Mouse (Mus musculus) MEL (cell line): ENCODE data around the gene Trmt61a. TPM values are rescaled to one million over a fixed set of nuclear protein-coding genes. Genes with fewer than 3 reads are reported as not detected.

Experiments
- DNase-seq: peaks from one replicate; pipeline ENCODE4 v3.0.0; 2011; ENCODE audit warnings: low read depth, low spot score
- H3K27ac ChIP-seq: 2 replicates; pipeline ENCODE4 v1.5.1; 2012; ENCODE audit warnings: low read depth, mild to moderate bottlenecking, control low read depth, low read length, moderate library complexity; ENCODE audit not compliant: control insufficient read depth
- H3K27me3 ChIP-seq, 2 experiments: fragments of 150-350 bp in 1 of 2; sonication (generic) in 1 of 2; 2 replicates each; pipeline ENCODE4 v1.6.1; 2012; ENCODE audit warnings: low read length in 2 of 2, mild to moderate bottlenecking in 2 of 2, improper control_type of control experiment in 1 of 2, moderate library complexity in 1 of 2; ENCODE audit not compliant: insufficient read depth in 2 of 2, control insufficient read depth in 1 of 2
- H3K36me3 ChIP-seq, 2 experiments: 2 replicates each; pipeline ENCODE4 v1.6.1; 2012 to 2014; ENCODE audit warnings: low read length in 2 of 2, improper control_type of control experiment in 1 of 2, inconsistent platforms in 1 of 2, mild to moderate bottlenecking in 1 of 2; ENCODE audit not compliant: insufficient read depth in 2 of 2, control insufficient read depth in 1 of 2
- H3K4me1 ChIP-seq, 2 experiments: fragments of 150-350 bp in 1 of 2; sonication (generic) in 1 of 2; 2 replicates each; pipeline ENCODE4 v1.6.1; 2012; ENCODE audit warnings: low read length in 2 of 2, improper control_type of control experiment in 1 of 2, mild to moderate bottlenecking in 1 of 2; ENCODE audit not compliant: insufficient read depth in 2 of 2, control insufficient read depth in 1 of 2
- H3K4me3 ChIP-seq, 2 experiments: fragments of 150-350 bp in 1 of 2; sonication (generic) in 1 of 2; 2 replicates each; pipeline ENCODE4 v1.5.1; 2012; ENCODE audit warnings: low read depth in 2 of 2, low read length in 2 of 2, mild to moderate bottlenecking in 2 of 2, moderate library complexity in 2 of 2, control low read depth in 1 of 2, improper control_type of control experiment in 1 of 2; ENCODE audit not compliant: control insufficient read depth in 1 of 2, insufficient read depth in 1 of 2
- H3K79me2 ChIP-seq: 2 replicates; pipeline ENCODE4 v1.6.1; 2012; ENCODE audit warnings: mild to moderate bottlenecking, low read length, moderate library complexity; ENCODE audit not compliant: control insufficient read depth, poor library complexity, insufficient read depth
- H3K9ac ChIP-seq: 2 replicates; pipeline ENCODE4 v1.6.1; 2012; ENCODE audit warnings: low read depth, mild to moderate bottlenecking, control low read depth, low read length, moderate library complexity; ENCODE audit not compliant: control insufficient read depth, poor library complexity, severe bottlenecking
- H3K9me3 ChIP-seq: fragments of 150-350 bp; sonication (generic); replicated peaks from 2 replicates; pipeline ENCODE4 v1.6.1; 2012; ENCODE audit warnings: mild to moderate bottlenecking, low read length, improper control_type of control experiment, moderate library complexity; ENCODE audit not compliant: insufficient read depth
- CTCF ChIP-seq, 3 experiments: IDR thresholded peaks in 2 of 3; conservative IDR thresholded peaks in 1 of 3; 2 replicates each; pipeline ENCODE4 v1.5.1; 2011 to 2012; ENCODE audit warnings: low read length in 3 of 3, low read depth in 2 of 3, mild to moderate bottlenecking in 2 of 3, improper control_type of control experiment in 1 of 3, inconsistent platforms in 1 of 3, mixed read lengths in 1 of 3, moderate library complexity in 1 of 3; ENCODE audit not compliant: control insufficient read depth in 1 of 3, insufficient read depth in 1 of 3, poor library complexity in 1 of 3, severe bottlenecking in 1 of 3
- ELF1 ChIP-seq: IDR thresholded peaks from 2 replicates; pipeline ENCODE4 v1.6.1; 2014; ENCODE audit warnings: low read depth, mild to moderate bottlenecking, inconsistent platforms, low read length, improper control_type of control experiment, moderate library complexity
- EP300 ChIP-seq, 2 experiments: IDR thresholded peaks; 2 replicates each; pipeline ENCODE4 v1.6.1; 2011; ENCODE audit warnings: improper control_type of control experiment in 2 of 2, low read length in 2 of 2, low read depth in 1 of 2, mild to moderate bottlenecking in 1 of 2
- ETS1 ChIP-seq: IDR thresholded peaks from 2 replicates; pipeline ENCODE4 v1.6.1; 2012; ENCODE audit warnings: low read depth, mild to moderate bottlenecking, inconsistent platforms, low read length, improper control_type of control experiment, moderate library complexity
- GABPA ChIP-seq: IDR thresholded peaks from 2 replicates; pipeline ENCODE4 v1.6.1; 2012; ENCODE audit warnings: low read depth, mild to moderate bottlenecking, inconsistent platforms, low read length, improper control_type of control experiment, moderate library complexity
- HCFC1 ChIP-seq: IDR thresholded peaks from 2 replicates; pipeline ENCODE4 v1.6.1; 2012; ENCODE audit warnings: low read depth, mild to moderate bottlenecking, inconsistent platforms, low read length, improper control_type of control experiment, moderate library complexity
- KAT2A ChIP-seq: conservative IDR thresholded peaks from 2 replicates; pipeline ENCODE4 v1.6.1; 2012; ENCODE audit warnings: low read depth, low read length, improper control_type of control experiment, inconsistent platforms
- MAFK ChIP-seq: IDR thresholded peaks from 2 replicates; pipeline ENCODE4 v1.6.1; 2011; ENCODE audit warnings: low read depth, mild to moderate bottlenecking, low read length, improper control_type of control experiment, borderline replicate concordance
- MAX ChIP-seq: IDR thresholded peaks from 2 replicates; pipeline ENCODE4 v1.6.1; 2011; ENCODE audit warnings: low read length, improper control_type of control experiment
- MXI1 ChIP-seq: IDR thresholded peaks from 2 replicates; pipeline ENCODE4 v1.6.1; 2011; ENCODE audit warnings: mild to moderate bottlenecking, low read depth, low read length, improper control_type of control experiment
- MYC ChIP-seq: IDR thresholded peaks from 2 replicates; pipeline ENCODE4 v1.6.1; 2011; ENCODE audit warnings: low read depth, mild to moderate bottlenecking, low read length, improper control_type of control experiment, moderate library complexity
- POLR2AphosphoS5 ChIP-seq: IDR thresholded peaks from 2 replicates; pipeline ENCODE4 v1.6.1; 2012; ENCODE audit warnings: low read depth, borderline replicate concordance, mild to moderate bottlenecking, inconsistent platforms, low read length, moderate library complexity, mixed read lengths
- RAD21 ChIP-seq: IDR thresholded peaks from 2 replicates; pipeline ENCODE4 v1.6.1; 2011; ENCODE audit warnings: mild to moderate bottlenecking, low read depth, low read length, improper control_type of control experiment
- SIN3A ChIP-seq: IDR thresholded peaks from 2 replicates; pipeline ENCODE4 v1.6.1; 2012; ENCODE audit warnings: low read length, improper control_type of control experiment, inconsistent platforms
- SMC3 ChIP-seq: IDR thresholded peaks from 2 replicates; pipeline ENCODE4 v1.6.1; 2011; ENCODE audit warnings: low read depth, low read length, improper control_type of control experiment
- TAL1 ChIP-seq: IDR thresholded peaks from 2 replicates; pipeline ENCODE4 v1.6.1; 2012; ENCODE audit warnings: mild to moderate bottlenecking, inconsistent platforms, low read length, moderate library complexity, mixed read lengths
- USF1 ChIP-seq: IDR thresholded peaks from 2 replicates; pipeline ENCODE4 v1.6.1; 2014; ENCODE audit warnings: low read depth, mild to moderate bottlenecking, inconsistent platforms, low read length, improper control_type of control experiment, moderate library complexity
- ZC3H11A ChIP-seq: IDR thresholded peaks from 2 replicates; pipeline ENCODE4 v1.6.1; 2012; ENCODE audit warnings: low read depth, mild to moderate bottlenecking, inconsistent platforms, low read length, improper control_type of control experiment
- ZMIZ1 ChIP-seq: IDR thresholded peaks from 2 replicates; pipeline ENCODE4 v1.6.1; 2012; ENCODE audit warnings: low read depth, mild to moderate bottlenecking, inconsistent platforms, low read length, improper control_type of control experiment, moderate library complexity
- ZNF384 ChIP-seq: IDR thresholded peaks from 2 replicates; pipeline ENCODE4 v1.6.1; 2012; ENCODE audit warnings: low read depth, mild to moderate bottlenecking, inconsistent platforms, low read length, improper control_type of control experiment
- polyA plus RNA-seq, 2 experiments: library from polyadenylated mRNA; stranded (reverse) in 1 of 2; unstranded in 1 of 2; fragments of >175 nt in 1 of 2; fragments of >200 nt in 1 of 2; gene quantifications; 2 replicates each; pipeline versions ENCODE4 v1.2.1 to v1.2.4; 2012; ENCODE audit warnings: low replicate concordance in 2 of 2, low read depth in 1 of 2; ENCODE audit not compliant: insufficient read length in 2 of 2, insufficient read depth in 1 of 2, missing spikeins in 1 of 2
- total RNA-seq: library from RNA; depleted of rRNA; stranded (reverse); fragments of 300-350 nt; gene quantifications from 2 replicates; pipeline ENCODE4 v1.2.3, GENCODE M21; 2012

Gene Trmt61a
- total and polyA plus RNA-seq, 3 experiments: 41.4 to 77.5 TPM; not detected in 1

DNA sequence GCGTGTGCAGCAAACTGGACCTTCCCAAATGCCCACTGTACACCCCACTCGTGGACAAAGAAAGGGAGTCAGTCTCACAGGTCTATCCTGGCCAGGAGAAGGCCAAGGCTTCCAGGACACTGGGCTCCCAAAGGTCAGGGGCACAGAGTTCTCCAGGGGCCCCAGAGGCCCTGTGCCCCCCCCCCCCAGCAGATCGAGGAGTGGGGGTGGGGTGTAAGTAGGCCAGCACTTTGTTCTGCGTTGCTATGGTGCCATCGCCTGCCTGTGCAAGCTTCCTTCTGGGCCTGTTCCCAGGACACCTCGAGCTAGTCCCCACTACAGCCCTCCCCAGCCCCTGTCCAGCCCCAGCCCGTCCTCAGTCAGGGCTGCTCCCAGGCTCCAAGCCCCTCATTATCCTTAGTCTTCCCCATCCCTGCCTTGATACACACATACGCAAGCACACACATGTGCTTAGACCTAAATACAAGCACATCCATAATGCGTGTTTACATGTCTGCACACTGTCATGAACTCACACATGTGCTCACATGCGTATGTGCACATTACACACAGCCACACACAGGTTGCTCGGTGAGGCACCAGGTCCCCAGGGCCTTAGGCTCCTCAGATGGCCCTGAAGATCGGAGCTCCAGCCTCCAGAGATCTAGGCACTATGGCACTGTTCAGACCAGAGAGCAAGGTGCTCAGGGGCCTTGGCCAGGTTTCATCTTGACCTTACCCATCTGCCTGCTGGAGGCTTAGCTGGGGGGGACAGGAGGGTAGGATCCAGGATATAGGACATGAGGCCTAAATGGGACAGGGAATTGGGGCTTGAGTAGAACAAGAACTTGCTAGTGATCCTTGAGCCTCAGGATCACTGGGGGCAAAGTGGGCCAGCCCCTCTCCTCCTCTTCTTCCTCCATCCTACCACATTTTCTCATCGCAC lies 17.2 kb downstream of the Trmt61a start:
- H3K36me3 ChIP-seq: no peaks in the 10 kb centered on the region
- no peaks in the 10 kb centered on the region for H3K4me1 ChIP-seq
- no peak overlapping the region for H3K27ac ChIP-seq
- no peak for DNase-seq
- TF ChIP-seq SMC3: no peak
- TF ChIP-seq KAT2A: no peak
- no peak for TF ChIP-seq ZMIZ1
- TF ChIP-seq USF1: no peak
- no peak for TF ChIP-seq MYC
- TF ChIP-seq RAD21: no peak
- TF ChIP-seq ZC3H11A: no peak
- TF ChIP-seq HCFC1: no peak
- TF ChIP-seq MXI1: no peak
- no peak for TF ChIP-seq SIN3A
- no peak for TF ChIP-seq MAX
- TF ChIP-seq EP300 (IDR thresholded peaks at IDR 0.05; ENCODE audit: low read depth in 1 of 2, low read length in 2 of 2): no peak
- no peak for TF ChIP-seq ETS1
- TF ChIP-seq MAFK: no peak
- no peak overlapping the region for H3K9ac ChIP-seq
- no peaks in the 10 kb centered on the region for H3K79me2 ChIP-seq
- no peaks in the 10 kb centered on the region for H3K27me3 ChIP-seq
- no peak overlapping the region for H3K4me3 ChIP-seq
- no peaks in the 10 kb centered on the region for H3K9me3 ChIP-seq

DNA sequence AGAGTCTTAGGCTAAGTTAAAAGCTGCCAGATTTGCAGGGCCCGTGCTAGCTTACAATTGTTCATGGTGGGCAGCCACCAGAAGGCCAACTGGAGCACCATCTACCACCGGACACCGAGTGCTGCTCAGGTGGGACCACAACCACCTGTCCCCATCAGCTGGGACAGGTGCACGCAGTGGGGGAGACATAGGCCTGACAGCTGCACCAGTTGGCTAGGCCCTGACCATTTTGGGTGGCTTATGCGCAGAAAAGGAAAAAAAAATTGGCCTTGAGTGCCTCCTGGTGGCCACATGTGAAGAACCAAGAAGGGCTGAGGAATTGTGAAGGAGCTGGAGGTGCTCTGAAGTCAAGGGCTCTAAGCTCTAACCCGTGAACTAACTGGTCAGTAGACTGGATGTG lies 18.3 kb downstream of the Trmt61a start:
- no peaks in the 10 kb centered on the region for H3K4me1 ChIP-seq
- H3K27me3 ChIP-seq: no peaks in the 10 kb centered on the region
- H3K9me3 ChIP-seq: no peaks in the 10 kb centered on the region
- no peak overlapping the region for H3K4me3 ChIP-seq
- H3K27ac ChIP-seq: no peak overlapping the region
- DNase-seq: peak; percentile 71
- no peak overlapping the region for H3K9ac ChIP-seq
- TF ChIP-seq POLR2AphosphoS5 (no peak), SIN3A (0 out of 2 replicates have a peak, but pooled peaks have one; percentile 38), MAX (no peak), GABPA (no peak), TAL1 (no peak), CTCF (IDR thresholded peaks at IDR 0.05 in 2 of 3, conservative IDR thresholded peaks at IDR 0.05 in 1 of 3; ENCODE audit: control insufficient read depth in 1 of 3, insufficient read depth in 1 of 3, low read depth in 2 of 3, low read length in 3 of 3, poor library complexity in 1 of 3, severe bottlenecking in 1 of 3) (peak; percentile 50 to 84 (median 65)), SMC3 (peak; percentile 90), RAD21 (peak; percentile 83), USF1 (no peak), ZNF384 (peak; percentile 95), ZC3H11A (peak; percentile 84), MXI1 (no peak), ELF1 (no peak)
- no peaks in the 10 kb centered on the region for H3K36me3 ChIP-seq
- H3K79me2 ChIP-seq: no peaks in the 10 kb centered on the region
